Mouse (Mus musculus): Measurements from ENCODE around the gene Elac2.

- TF ChIP-seq CTCF (IDR thresholded peaks at IDR 0.05; ENCODE audit: control insufficient read depth, insufficient read depth, low read length) (no peak), POLR2A (IDR thresholded peaks at IDR 0.05; ENCODE audit: borderline replicate concordance, control insufficient read depth, low read depth, low read length) (no peak)
Observed at GRCm38 (mm10) chr11:65006047-65006446, 27.2 kb downstream of the Elac2 start.

Data from bone marrow, adult 2 months (tissue).